Mouse (Mus musculus): ENCODE measurements around the gene Cryba2.

Gene Cryba2

DNA sequence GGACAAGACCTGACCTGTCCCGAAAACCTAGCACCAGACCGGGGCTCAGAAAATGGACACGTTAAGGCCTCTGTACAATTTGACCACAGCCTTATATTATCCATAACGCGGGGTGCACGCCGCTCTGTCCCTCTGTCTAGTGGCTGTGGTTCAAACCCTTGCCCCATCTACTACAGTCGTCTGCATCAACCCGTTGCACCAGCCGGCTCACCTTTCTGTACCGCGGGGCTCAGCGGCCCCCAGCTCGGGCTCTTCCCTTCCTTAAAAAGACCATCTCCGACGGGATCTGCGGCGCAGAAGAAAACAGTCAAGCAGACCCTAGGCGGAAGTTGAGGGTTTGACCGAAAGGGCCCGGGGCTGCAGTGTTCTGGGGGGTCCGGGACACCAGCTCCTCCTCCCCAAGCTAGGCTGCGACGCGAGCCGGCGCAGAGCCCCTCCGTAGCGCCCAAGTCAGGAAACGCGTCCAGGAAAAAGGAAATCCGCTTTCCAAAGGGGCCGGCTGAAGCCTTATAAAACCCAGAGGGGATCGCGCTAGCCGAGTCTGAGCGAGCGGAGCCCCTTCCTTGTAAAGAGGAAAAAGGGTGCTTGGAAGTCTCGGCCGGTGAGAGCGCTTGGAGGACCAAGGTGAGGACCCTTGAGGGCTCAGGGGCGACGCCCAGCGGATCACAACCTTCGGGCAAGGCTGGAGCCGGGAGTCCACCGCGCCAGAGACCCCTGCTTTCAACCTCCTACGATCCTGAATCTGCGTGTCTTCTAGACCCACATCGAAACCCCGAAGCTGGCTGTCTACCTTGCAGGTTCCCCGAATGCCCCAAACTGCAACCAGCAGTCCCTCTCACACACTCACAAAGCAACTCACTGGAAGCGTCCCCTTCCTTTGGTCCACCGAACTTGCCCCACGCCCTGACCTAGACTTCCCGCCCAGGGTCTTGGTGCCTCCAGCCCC lies 8.5 kb downstream of the Cryba2 start:
- no peak for DNase-seq

DNA sequence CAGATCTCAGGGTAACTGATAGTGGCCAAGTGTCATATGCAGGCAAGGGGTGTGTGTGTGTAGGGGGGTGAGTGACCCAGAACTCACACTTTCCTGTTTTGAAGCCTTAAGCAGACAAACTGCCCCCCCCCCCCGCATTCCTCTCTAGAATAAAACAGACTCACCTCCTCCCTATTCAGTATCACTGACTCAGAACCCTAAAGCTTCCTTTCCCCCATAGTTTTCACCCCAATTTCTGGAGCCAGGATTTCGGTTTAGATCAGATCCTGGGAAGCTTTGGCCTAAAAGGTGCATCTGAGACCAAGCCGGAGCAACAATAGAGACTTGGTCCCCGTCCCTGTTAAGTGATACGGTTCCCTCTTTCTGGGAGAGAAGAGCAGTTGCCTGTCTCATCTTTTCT lies 9.5 kb downstream of the Cryba2 start:
- DNase-seq, result no peak

DNA sequence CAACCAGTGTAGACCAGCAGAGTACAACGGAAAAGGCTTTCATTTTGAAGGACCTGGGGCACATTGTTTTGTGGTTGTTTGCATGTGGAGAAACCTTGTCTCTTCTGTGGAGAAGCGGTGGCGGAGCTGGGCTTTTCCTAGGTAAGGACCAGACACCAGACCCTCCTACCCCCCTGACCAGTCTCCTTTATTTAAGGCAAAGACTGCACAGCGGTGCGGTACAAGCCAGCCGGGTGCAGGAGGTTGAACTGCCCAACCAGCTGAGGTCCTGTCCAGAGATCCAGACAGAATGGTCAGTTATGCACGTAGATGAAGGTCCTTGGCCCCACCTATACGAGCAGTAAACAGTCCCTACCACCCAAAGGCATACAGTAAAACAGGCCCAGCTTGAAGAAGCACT lies 10.1 kb downstream of the Cryba2 start:
- no peak for DNase-seq

DNA sequence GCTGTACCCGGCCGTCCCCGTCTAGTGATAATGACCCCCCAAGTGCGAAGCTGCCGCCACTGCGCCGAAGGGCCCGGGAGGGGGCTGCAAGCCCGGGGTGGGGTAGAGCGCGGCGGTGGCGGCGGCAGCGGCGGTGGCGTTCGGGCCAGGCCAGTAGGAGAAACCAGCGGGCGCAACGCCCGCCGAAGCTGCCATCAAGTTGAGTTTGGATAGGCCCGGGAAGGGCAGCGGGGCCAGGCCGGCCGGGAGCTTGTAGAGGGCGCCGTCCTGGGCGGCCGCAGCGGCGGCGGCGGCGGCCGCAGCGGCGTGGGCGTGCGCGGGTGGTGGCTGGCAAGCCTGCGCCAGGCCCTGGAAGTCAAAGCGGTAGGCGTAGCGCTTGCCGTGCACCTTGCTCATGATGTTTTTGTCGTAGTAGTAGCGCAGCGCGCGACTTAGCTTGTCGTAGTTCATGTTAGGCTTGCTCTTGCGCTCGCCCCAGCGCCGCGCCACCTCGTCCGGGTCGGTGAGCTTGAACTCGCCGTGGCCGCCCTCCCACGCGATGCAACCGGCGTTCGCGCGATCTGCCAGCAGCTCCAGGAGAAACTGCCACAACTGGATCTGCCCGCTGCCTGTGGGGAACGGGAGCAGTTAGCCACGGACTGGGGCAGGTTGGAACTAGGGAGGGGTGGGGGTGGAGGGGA lies 10.7 kb downstream of the Cryba2 start:
- DNase-seq, result peak in 1 of 2 experiments; percentile 43

DNA sequence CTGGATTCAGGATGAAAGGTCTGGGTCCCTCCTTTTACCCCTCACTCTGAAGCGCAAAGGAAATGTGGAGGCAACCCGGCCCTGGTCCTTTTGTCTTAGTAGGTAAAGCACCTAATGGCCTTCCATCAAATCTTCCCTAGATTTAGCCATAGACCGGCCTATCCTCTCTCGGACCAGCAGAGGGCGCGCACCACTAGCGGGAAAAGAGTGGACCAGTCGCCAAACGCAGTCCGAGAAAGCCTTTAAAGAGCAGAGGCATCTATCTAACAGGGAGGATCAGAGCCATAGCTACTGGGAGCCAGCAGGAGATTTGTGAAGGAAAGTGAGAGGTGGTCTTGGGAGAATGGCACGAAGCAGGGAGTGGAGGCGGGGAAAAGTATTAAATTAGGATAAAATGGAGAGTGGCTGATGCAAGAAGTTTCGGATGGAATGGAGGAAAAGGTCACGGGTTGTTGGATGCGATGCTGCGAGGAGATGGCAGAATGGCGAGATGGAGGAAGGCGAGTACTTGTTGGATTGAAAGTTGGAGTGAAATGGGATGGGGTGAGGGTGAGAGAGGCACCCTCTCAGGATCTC lies 12.1 kb downstream of the Cryba2 start:
- peak; percentile 62 to 89 for DNase-seq

DNA sequence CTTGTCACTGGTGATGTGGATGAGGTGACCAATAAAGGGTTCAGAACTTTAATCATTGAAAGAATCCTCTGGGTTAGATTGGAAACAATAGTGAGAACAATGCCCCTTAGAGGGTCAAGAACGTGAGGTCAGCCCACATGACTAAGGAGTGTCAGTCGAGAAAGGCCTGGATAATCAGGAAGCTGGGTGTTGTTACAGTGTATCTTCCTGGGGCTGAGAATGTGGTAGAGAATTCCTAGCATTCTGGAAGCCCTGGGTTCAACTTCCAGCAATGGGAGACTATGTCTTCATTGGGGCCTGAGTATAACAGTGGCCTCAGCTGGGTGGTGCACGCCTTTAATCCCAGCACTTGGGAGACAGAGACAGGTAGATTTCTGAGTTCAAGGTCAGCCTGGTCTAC lies 15.7 kb downstream of the Cryba2 start:
- DNase-seq, result no peak

DNA sequence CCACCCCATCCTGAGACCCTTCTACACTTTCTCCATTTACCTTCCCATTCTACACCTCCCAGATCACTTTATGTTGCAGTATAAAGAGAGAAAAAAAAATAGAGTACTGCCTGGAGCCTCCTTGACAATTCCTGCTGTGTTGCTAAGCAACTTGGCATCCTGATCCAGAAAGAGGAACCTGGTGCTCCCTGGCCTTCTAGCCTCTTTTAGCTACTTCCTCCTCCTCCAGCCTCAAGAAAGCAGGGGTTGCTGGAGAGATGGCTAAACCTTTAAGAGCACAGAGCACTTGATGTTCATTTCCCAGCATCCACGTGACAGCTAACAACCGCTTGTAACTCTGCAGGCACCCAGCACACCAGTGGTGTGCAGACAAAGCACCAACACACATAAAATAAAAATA lies 20.7 kb downstream of the Cryba2 start:
- no peak for DNase-seq

GRCm38 (mm10) chr1:74861783-74862182 lies 31.2 kb downstream of the Cryba2 start:
- DNase-seq, result no peak

DNA sequence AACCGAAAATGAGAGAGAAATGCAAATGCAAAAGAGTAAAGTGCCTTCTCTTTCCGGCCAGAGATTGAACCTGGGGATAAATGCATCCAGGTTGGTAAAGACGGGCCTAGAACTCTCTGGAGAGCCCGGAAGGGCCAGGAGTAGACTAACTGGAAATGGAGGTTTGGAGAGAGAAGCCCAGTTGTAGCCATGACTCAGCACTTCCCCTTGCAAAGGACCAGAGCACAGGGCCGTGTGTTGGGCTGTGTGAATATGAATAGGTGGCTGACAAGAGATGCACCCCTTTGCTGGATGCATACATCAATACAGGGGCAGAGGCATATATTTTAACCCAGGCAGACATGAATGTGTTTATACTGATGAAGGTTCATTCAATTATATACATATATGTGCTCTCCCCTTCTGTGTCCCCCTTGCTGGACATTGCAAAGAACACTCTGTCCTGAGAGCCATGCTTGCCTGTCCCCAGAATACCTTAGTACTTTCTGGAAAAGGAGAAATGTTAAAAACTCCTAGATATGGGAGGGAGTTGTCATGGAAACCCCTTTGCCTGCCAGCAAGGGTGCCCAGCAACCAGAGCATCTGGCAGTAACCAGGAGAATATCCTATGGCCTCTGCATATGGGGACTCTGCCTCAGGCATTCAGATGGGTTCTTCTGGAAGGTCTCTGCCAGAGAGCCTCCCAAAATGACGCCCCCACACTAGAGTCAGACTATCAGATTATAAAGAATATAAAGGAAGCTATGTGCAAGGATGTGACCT lies 33.5 kb downstream of the Cryba2 start:
- no peak for DNase-seq

GRCm38 (mm10) chr1:74858805-74859204 lies 34.1 kb downstream of the Cryba2 start:
- no peak for DNase-seq

GRCm38 (mm10) chr1:74858171-74858719 lies 34.7 kb downstream of the Cryba2 start:
- peak; percentile 32 to 74 for DNase-seq

DNA sequence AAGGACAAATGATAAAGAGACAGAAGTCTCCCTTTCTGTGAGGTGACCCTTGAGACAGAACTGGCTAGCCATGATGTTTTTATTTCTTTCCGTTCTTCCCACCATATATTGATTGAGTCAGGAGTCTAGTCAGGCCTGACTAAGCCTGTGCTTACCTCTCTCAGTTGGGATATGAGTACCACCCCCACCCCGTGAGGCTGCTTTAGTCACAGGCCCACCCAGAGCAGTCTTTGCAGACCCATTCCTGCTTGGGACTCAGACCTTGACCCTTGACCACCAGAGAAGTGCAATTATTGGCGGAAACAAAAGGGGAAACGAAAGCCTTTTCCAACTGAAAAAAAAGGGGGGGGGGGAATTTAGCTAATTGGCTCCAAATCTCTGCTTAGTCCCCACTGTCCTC lies 35.3 kb downstream of the Cryba2 start:
- DNase-seq, result no peak

GRCm38 (mm10) chr1:74857201-74857600 lies 35.7 kb downstream of the Cryba2 start:
- peak in 1 of 2 experiments; percentile 13 for DNase-seq

DNA sequence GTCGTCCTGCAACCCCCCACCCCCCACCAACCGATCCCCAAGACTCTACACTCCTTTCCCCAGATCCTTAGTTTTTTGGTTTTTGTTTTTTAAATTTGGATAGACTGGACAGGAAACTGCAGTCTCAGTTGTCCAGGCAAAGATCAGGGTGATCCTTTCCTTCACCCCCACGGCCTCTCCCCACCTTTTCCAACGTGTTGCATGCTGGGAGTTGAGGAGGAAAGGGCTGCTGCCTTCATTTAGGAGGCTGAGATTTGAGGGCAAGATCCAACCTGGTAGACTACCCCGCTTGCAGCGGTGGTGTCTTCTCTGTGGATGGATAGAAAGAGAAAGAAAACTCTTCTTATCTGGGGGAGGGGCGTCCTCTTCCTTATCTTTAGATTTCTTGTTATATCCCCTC lies 36.2 kb downstream of the Cryba2 start:
- DNase-seq, result no peak

- no peak for DNase-seq
Observed at GRCm38 (mm10) chr1:74856439-74856720, 36.6 kb downstream of the Cryba2 start.

DNA sequence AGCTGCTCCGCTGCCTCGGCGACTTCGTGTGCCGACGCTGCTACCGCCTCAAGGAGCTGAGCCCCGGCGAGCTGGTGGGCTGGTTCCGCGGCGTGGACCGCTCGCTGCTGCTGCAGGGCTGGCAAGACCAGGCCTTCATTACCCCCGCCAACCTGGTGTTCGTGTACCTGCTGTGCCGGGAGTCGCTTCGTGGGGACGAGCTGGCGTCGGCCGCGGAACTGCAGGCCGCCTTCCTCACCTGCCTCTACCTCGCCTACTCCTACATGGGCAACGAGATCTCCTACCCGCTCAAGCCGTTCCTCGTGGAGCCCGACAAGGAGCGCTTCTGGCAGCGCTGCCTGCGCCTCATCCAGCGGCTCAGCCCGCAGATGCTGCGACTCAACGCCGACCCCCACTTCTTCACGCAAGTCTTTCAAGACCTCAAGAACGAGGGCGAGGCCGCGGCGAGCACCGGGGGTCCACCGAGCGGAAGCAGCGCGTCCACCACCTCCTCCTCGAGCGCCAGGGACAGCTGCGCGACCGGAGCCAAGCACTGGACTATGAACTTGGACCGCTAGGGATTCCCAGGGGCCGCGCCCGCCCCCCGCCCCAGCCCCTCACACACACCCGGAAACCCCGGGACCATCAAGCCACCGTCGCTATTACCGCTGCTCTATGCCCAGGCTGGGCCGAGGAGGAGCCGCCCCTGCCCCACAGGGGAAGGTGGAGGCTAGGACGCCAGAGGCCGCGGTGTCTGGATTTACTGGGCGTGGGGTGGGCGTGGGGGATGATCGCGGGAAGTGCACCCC lies 37.1 kb downstream of the Cryba2 start:
- DNase-seq, result peak in 1 of 2 experiments; percentile 6

DNA sequence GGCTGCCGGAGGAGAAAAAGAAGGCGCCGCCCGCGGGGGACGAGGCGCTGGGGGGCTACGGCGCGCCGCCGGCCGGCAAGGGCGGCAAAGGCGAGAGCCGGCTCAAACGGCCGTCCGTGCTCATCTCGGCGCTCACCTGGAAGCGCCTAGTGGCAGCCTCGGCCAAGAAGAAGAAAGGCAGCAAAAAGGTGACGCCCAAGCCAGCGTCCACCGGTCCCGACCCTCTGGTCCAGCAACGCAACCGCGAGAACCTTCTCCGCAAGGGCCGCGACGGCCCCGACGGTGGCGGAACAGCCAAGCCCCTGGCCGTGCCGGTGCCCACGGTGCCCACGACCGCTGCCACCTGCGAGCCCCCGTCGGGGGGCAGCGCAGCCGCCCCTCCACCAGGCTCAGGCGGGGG lies 37.8 kb downstream of the Cryba2 start:
- DNase-seq, result peak in 1 of 2 experiments; percentile 12

- DNase-seq, result peak; percentile 86 to 87
Observed at GRCm38 (mm10) chr1:74854306-74855056, 38.5 kb downstream of the Cryba2 start, which contains the start of gene Cdk5r2. Gene Cdk5r2 (plus strand): TSS chr1:74854934.

DNA sequence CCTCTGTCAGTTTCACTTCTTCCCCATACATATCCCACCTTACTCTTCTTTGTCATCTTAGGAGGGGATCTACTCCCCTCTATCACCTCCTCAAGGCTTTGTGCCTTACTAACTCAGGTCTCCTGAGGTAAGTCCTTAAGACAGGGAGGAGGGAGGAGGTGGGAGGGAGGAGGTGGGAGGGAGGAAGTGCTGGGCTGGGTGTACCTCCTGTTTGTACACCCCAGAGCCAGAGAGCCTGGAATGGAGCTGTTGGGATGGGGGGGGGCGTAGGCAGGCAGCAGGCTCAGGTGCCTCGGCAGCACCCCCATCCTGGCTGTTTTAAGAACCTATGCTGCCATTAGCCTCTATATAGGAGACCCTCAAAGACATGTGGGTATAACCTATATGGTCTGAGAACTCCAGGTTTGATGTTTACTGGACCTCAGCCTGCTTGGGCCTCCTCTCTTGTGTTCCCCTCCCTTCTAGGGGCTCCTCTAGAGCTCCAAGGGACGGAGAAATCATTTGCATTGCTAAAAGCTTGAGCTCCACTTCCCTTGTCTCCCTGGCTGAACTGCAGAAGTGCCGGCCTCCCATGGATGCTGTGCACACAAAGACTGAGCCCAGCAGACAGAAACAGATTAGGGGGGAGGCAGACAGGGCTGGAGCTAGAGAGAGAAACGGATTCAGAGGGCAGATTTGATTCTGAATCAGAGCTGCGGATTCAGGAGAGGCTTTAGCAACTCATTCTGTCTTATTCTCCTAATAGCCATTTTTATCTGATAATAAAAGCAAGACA lies 41.8 kb downstream of the Cryba2 start:
- no peak for DNase-seq

GRCm38 (mm10) chr1:74850251-74850650 lies 42.7 kb downstream of the Cryba2 start:
- no peak for DNase-seq

Data from kidney, postnatal 36 days (tissue).